Mouse (Mus musculus) brain, embryonic 14.5 days (tissue): ENCODE measurements around the gene Speg.

Experiments
- CTCF ChIP-seq: fragments of 200-500 bp; IDR thresholded peaks from 2 replicates; pipeline ENCODE4 v1.5.1; 2012; ENCODE audit warnings: inconsistent platforms, mild to moderate bottlenecking, moderate library complexity, borderline replicate concordance; ENCODE audit not compliant: insufficient read depth, insufficient read length; ENCODE audit errors: extremely low read depth
- POLR2A ChIP-seq: fragments of 200-500 bp; IDR thresholded peaks from 2 replicates; pipeline ENCODE4 v1.6.1; 2012; ENCODE audit warnings: mild to moderate bottlenecking, inconsistent platforms, borderline replicate concordance; ENCODE audit not compliant: poor library complexity, insufficient read depth, insufficient read length, severe bottlenecking; ENCODE audit errors: extremely low read depth

DNA sequence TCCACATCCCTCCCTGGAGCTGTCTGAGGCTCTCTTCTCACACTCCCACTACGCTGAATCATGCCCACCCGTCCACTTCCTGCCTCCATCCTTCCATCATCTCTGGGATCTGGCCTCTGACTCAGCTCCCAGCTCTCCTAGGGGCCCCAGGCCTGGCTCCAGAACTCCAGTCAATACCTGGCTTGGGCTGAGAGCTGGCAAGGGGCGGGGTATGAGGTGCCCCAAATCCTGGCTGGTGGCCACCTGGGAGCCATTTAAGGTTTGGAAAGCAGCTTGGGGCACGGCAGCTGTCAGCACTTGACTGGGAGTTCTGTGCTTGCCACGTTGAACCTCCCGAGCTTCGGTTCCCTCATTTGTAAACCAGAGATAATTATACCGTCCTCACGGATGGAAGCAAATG lies 18.0 kb downstream of the Speg start:
- TF ChIP-seq POLR2A (no peak), CTCF (no peak)
